Mouse (Mus musculus) forebrain, embryonic 16.5 days (tissue): ENCODE data around the gene Cd300lf. TPM values are rescaled to one million over a fixed set of nuclear protein-coding genes. Genes with fewer than 3 reads are reported as not detected.

ENCODE experiments used
- ATAC-seq: fragments of 200-750 bp; cut with Nextera tagmentation; 2 replicates; pipeline ENCODE4 v1.8.0; 2017; ENCODE audit warnings: mild to moderate bottlenecking, moderate library complexity
- H3K27ac ChIP-seq: fragments of 300-500 bp; sonication (generic); 2 replicates; pipeline ENCODE4 v1.5.1; 2014; ENCODE audit warnings: low read length, control low read depth
- H3K27me3 ChIP-seq: fragments of 300-500 bp; sonication (generic); replicated peaks from 2 replicates; pipeline ENCODE4 v1.6.1; 2014; ENCODE audit warnings: low read length; ENCODE audit not compliant: control insufficient read depth, insufficient read depth
- H3K36me3 ChIP-seq: fragments of 300-500 bp; sonication (generic); 2 replicates; pipeline ENCODE4 v1.6.1; 2014; ENCODE audit not compliant: control insufficient read depth, insufficient read depth
- H3K4me1 ChIP-seq: fragments of 300-500 bp; sonication (generic); replicated peaks from 2 replicates; pipeline ENCODE4 v1.6.1; 2014; ENCODE audit warnings: low read length; ENCODE audit not compliant: control insufficient read depth, insufficient read depth
- H3K4me2 ChIP-seq: fragments of 300-500 bp; sonication (generic); 2 replicates; pipeline ENCODE4 v1.6.1; 2014; ENCODE audit warnings: mild to moderate bottlenecking, low read length, control low read depth
- H3K4me3 ChIP-seq: fragments of 300-500 bp; sonication (generic); replicated peaks from 2 replicates; pipeline ENCODE4 v1.5.1; 2014; ENCODE audit warnings: mild to moderate bottlenecking, low read length, control low read depth
- H3K9ac ChIP-seq: fragments of 300-500 bp; sonication (generic); replicated peaks from 2 replicates; pipeline ENCODE4 v1.6.1; 2014; ENCODE audit warnings: low read depth, low read length, control low read depth
- H3K9me3 ChIP-seq: fragments of 300-500 bp; sonication (generic); 2 replicates; pipeline ENCODE4 v1.6.1; 2016; ENCODE audit warnings: low read length; ENCODE audit not compliant: control insufficient read depth
- WGBS: fragments of 180-500 bp; shearing (Covaris S2); extraction: QIAGEN DNeasy Blood & Tissue Kit; methylation state at CpG from one replicate; pipeline ENCODE4 v1.1.7; 2014; 5-methylcytosine and 5-hydroxymethylcytosine counted together
- polyA plus RNA-seq: library from polyadenylated mRNA; unstranded; fragments of >200 nt; fragmentation: Nextera tagmentation; extraction: Ambion mirVana; gene quantifications from 2 replicates; pipeline ENCODE4 v1.2.1, GENCODE M21; 2015

The Cd300lf gene
- polyA plus RNA-seq, 1 experiment from 2014 or later = 0.27 TPM

GRCm38 (mm10) chr11:115162205-115162601 lies 28.4 kb upstream of the Cd300lf start:
- no peaks in the 10 kb centered on the region for H3K36me3 ChIP-seq
- H3K4me2 ChIP-seq = peak overlapping the region; percentile 62
- no peak for ATAC-seq
- no peak overlapping the region for H3K9ac ChIP-seq
- H3K4me3 ChIP-seq = no peak overlapping the region
- H3K27ac ChIP-seq = no peak overlapping the region
- H3K9me3 ChIP-seq = no peaks in the 10 kb centered on the region
- peaks cover 19% of the 10 kb centered on the region for H3K4me1 ChIP-seq
- 25% methylated on average over 9 of the region's 9 CpGs for WGBS
- H3K27me3 ChIP-seq = peaks cover 12% of the 10 kb centered on the region; the same call in 1 of the 2 replicates

- ATAC-seq = no peak
- Histone ChIP-seq H3K9ac (no peak overlapping the region), H3K27me3 (peaks cover 12% of the 10 kb centered on the region; the same call in 1 of the 2 replicates), H3K4me1 (peaks cover 19% of the 10 kb centered on the region), H3K4me2 (no peak overlapping the region), H3K27ac (no peak overlapping the region), H3K4me3 (no peak overlapping the region), H3K36me3 (no peaks in the 10 kb centered on the region), H3K9me3 (no peaks in the 10 kb centered on the region)
- WGBS = 71% methylated on average over 9 of the region's 9 CpGs
These were observed 27.9 kb upstream of the Cd300lf start for GRCm38 (mm10) chr11:115161578-115162204.

- Histone ChIP-seq H3K4me1 (peaks cover 19% of the 10 kb centered on the region), H3K36me3 (no peaks in the 10 kb centered on the region), H3K27ac (no peak overlapping the region), H3K27me3 (peaks cover 12% of the 10 kb centered on the region; the same call in 1 of the 2 replicates), H3K4me3 (no peak overlapping the region), H3K9ac (no peak overlapping the region), H3K9me3 (no peaks in the 10 kb centered on the region), H3K4me2 (no peak overlapping the region)
- no peak for ATAC-seq
- WGBS = 30% methylated on average over 10 of the region's 10 CpGs
These were observed 27.2 kb upstream of the Cd300lf start for GRCm38 (mm10) chr11:115160883-115161577.

- H3K9ac ChIP-seq = no peak overlapping the region
- no peak for ATAC-seq
- H3K27me3 ChIP-seq = peaks cover 15% of the 10 kb centered on the region; the same call in 1 of the 2 replicates
- H3K36me3 ChIP-seq = no peaks in the 10 kb centered on the region
- no peaks in the 10 kb centered on the region for H3K9me3 ChIP-seq
- no peak overlapping the region for H3K27ac ChIP-seq
- peaks cover 19% of the 10 kb centered on the region for H3K4me1 ChIP-seq
- H3K4me2 ChIP-seq = no peak overlapping the region
- H3K4me3 ChIP-seq = no peak overlapping the region
- 37% methylated on average over 11 of the region's 11 CpGs for WGBS
These were observed 26.4 kb upstream of the Cd300lf start for GRCm38 (mm10) chr11:115160016-115160797.

- H3K4me3 ChIP-seq = no peak overlapping the region
- no peak overlapping the region for H3K27ac ChIP-seq
- no peaks in the 10 kb centered on the region for H3K36me3 ChIP-seq
- H3K4me1 ChIP-seq = peaks cover 5% of the 10 kb centered on the region
- H3K27me3 ChIP-seq = peaks cover 10% of the 10 kb centered on the region; the same call in 1 of the 2 replicates
- H3K4me2 ChIP-seq = no peak overlapping the region
- WGBS = 31% methylated on average over 12 of the region's 12 CpGs
- H3K9ac ChIP-seq = no peak overlapping the region
- no peaks in the 10 kb centered on the region for H3K9me3 ChIP-seq
- ATAC-seq = no peak
These were observed 24.3 kb upstream of the Cd300lf start for GRCm38 (mm10) chr11:115157933-115158719.

GRCm38 (mm10) chr11:115155053-115155634 lies 21.4 kb upstream of the Cd300lf start:
- Histone ChIP-seq H3K4me3 (no peak overlapping the region), H3K36me3 (no peaks in the 10 kb centered on the region), H3K4me1 (peaks cover 11% of the 10 kb centered on the region), H3K9ac (no peak overlapping the region), H3K9me3 (no peaks in the 10 kb centered on the region), H3K27me3 (peaks cover 3% of the 10 kb centered on the region; the same call in 1 of the 2 replicates), H3K27ac (no peak overlapping the region), H3K4me2 (no peak overlapping the region)
- WGBS = 32% methylated on average over 5 of the region's 5 CpGs
- no peak for ATAC-seq

GRCm38 (mm10) chr11:115153699-115154292 lies 20.0 kb upstream of the Cd300lf start:
- no peak overlapping the region for H3K27ac ChIP-seq
- peak overlapping the region; percentile 28 for H3K4me3 ChIP-seq
- H3K4me1 ChIP-seq = peaks cover 11% of the 10 kb centered on the region
- H3K4me2 ChIP-seq = peak overlapping the region; percentile 24
- H3K9ac ChIP-seq = no peak overlapping the region
- no peaks in the 10 kb centered on the region for H3K9me3 ChIP-seq
- H3K36me3 ChIP-seq = no peaks in the 10 kb centered on the region
- WGBS = 2% methylated on average over 34 of the region's 35 CpGs
- peak; percentile 50 for ATAC-seq
- H3K27me3 ChIP-seq = peaks cover 3% of the 10 kb centered on the region; the same call in 1 of the 2 replicates

- no peak overlapping the region for H3K4me3 ChIP-seq
- peaks cover 3% of the 10 kb centered on the region; the same call in 1 of the 2 replicates for H3K27me3 ChIP-seq
- no peaks in the 10 kb centered on the region for H3K9me3 ChIP-seq
- H3K36me3 ChIP-seq = no peaks in the 10 kb centered on the region
- no peak overlapping the region for H3K27ac ChIP-seq
- 80% methylated on average over 9 of the region's 9 CpGs for WGBS
- H3K4me1 ChIP-seq = peaks cover 11% of the 10 kb centered on the region
- no peak for ATAC-seq
- no peak overlapping the region for H3K9ac ChIP-seq
- no peak overlapping the region for H3K4me2 ChIP-seq
These were observed 19.3 kb upstream of the Cd300lf start for GRCm38 (mm10) chr11:115153088-115153487.
